Mouse (Mus musculus) embryo, embryonic 11.5 days (tissue): ENCODE measurements around the gene Gm3138.
"Not testable (repeated sequence)": the region's sequence is repeated elsewhere in the genome, so short reads cannot be mapped to it uniquely, and the experiment has no call there.

Source experiments
- DNase-seq: peaks from one replicate; pipeline ENCODE4 v3.0.0-alpha.2; 2012; ENCODE audit warnings: low read depth, low spot score

The Gm3138 gene

GRCm38 (mm10) chr14:4249331-4249730, at the start of gene Gm3138:
Gene Gm3138, plus strand, starts transcription at chr14:4249631.
- DNase-seq = not testable (repeated sequence)

GRCm38 (mm10) chr14:4269238-4269950, 20.0 kb downstream of the Gm3138 start:
- DNase-seq = not testable (repeated sequence)

GRCm38 (mm10) chr14:4279828-4280227, 30.4 kb downstream of the Gm3138 start:
- not testable (repeated sequence) for DNase-seq
